30 mouse cellular contexts compared by ENCODE assay signal in genomic region chr1:94712812-94713211, GRCm38 (mm10).
DNase-seq lines count a peak whose midpoint lies in the region; ATAC-seq lines count a peak whose summit lies in the region.
"Had no signal": no experiment of that assay in that cellular context is flagged by ENCODE, and none has a peak within 500 bp of the region (broad histone marks: within the 10 kb centered on the region; RNA-seq: fewer than 3 reads in every experiment).

No protein-coding gene starts in this region.

- H3K36me3 ChIP-seq in heart, embryonic 16.5 days (ENCODE audit: control insufficient read depth, insufficient read depth), result no peaks in the 10 kb centered on the region
- no peaks in the 10 kb centered on the region for H3K36me3 ChIP-seq in heart, embryonic 10.5 days
- no peaks in the 10 kb centered on the region for H3K36me3 ChIP-seq in midbrain, embryonic 12.5 days
- no peaks in the 10 kb centered on the region for H3K36me3 ChIP-seq in midbrain, embryonic 16.5 days (ENCODE audit: control insufficient read depth, insufficient read depth, low read length)
- H3K36me3 ChIP-seq in embryonic facial prominence, embryonic 12.5 days, result no peaks in the 10 kb centered on the region
- H3K36me3 ChIP-seq in neural tube, embryonic 11.5 days (ENCODE audit: control insufficient read depth, insufficient read depth, low read length), result no peaks in the 10 kb centered on the region
- H3K36me3 ChIP-seq: forebrain, embryonic 12.5 days; G1E; stomach, embryonic 15.5 days had no signal

- H3K4me2 ChIP-seq in heart, embryonic 16.5 days (ENCODE audit: low read depth, low read length), result no peak overlapping the region
- H3K4me2 ChIP-seq in midbrain, embryonic 12.5 days (replicated peaks), result no peak overlapping the region
- H3K4me2 ChIP-seq in midbrain, embryonic 16.5 days (ENCODE audit: low read length), result no peak overlapping the region
- H3K4me2 ChIP-seq in embryonic facial prominence, embryonic 12.5 days (replicated peaks), result no peak overlapping the region
- no peak overlapping the region for H3K4me2 ChIP-seq in neural tube, embryonic 11.5 days (ENCODE audit: low read depth)
- H3K4me2 ChIP-seq: forebrain, embryonic 12.5 days; liver, embryonic 11.5 days; stomach, embryonic 15.5 days had no signal

- peak overlapping the region; percentile 21 for H3K27ac ChIP-seq in heart, embryonic 16.5 days (ENCODE audit: low read length)
- no peak overlapping the region for H3K27ac ChIP-seq in heart, embryonic 10.5 days
- H3K27ac ChIP-seq in midbrain, embryonic 12.5 days (replicated peaks), result no peak overlapping the region
- no peak overlapping the region for H3K27ac ChIP-seq in midbrain, embryonic 16.5 days (ENCODE audit: low read length)
- H3K27ac ChIP-seq in embryonic facial prominence, embryonic 12.5 days, result no peak overlapping the region
- H3K27ac ChIP-seq in neural tube, embryonic 11.5 days (ENCODE audit: low read depth, low read length), result no peak overlapping the region
- H3K27ac ChIP-seq: forebrain, embryonic 12.5 days; kidney, postnatal 0 days; layer of hippocampus, adult 2 months; stomach, embryonic 15.5 days had no signal

- 56% methylated on average over 5 of the region's 5 CpGs for WGBS in heart, embryonic 16.5 days
- WGBS in heart, embryonic 10.5 days, result 64% methylated on average over 5 of the region's 5 CpGs
- 4% methylated on average over 5 of the region's 5 CpGs for WGBS in midbrain, embryonic 12.5 days
- 9% methylated on average over 5 of the region's 5 CpGs for WGBS in midbrain, embryonic 16.5 days
- WGBS in embryonic facial prominence, embryonic 12.5 days, result 3% methylated on average over 5 of the region's 5 CpGs
- 31% methylated on average over 5 of the region's 5 CpGs for WGBS in neural tube, embryonic 11.5 days

- no peak overlapping the region for H3K9ac ChIP-seq in heart, embryonic 16.5 days (ENCODE audit: low read length)
- H3K9ac ChIP-seq in midbrain, embryonic 12.5 days (replicated peaks), result no peak overlapping the region
- H3K9ac ChIP-seq in midbrain, embryonic 16.5 days (ENCODE audit: low read depth, low read length), result no peak overlapping the region
- no peak overlapping the region for H3K9ac ChIP-seq in embryonic facial prominence, embryonic 12.5 days
- no peak overlapping the region for H3K9ac ChIP-seq in neural tube, embryonic 11.5 days (ENCODE audit: low read length)
- H3K9ac ChIP-seq: forebrain, embryonic 12.5 days; stomach, embryonic 15.5 days had no signal

- no peaks in the 10 kb centered on the region for H3K27me3 ChIP-seq in heart, embryonic 16.5 days (ENCODE audit: control insufficient read depth, insufficient read depth, low read length)
- no peaks in the 10 kb centered on the region for H3K27me3 ChIP-seq in heart, embryonic 10.5 days (ENCODE audit: insufficient read depth, poor library complexity, severe bottlenecking)
- no peaks in the 10 kb centered on the region; the same call in 1 of the 2 replicates for H3K27me3 ChIP-seq in midbrain, embryonic 12.5 days
- no peaks in the 10 kb centered on the region for H3K27me3 ChIP-seq in midbrain, embryonic 16.5 days (ENCODE audit: control insufficient read depth, insufficient read depth, low read depth, low read length)
- no peaks in the 10 kb centered on the region for H3K27me3 ChIP-seq in embryonic facial prominence, embryonic 12.5 days
- no peaks in the 10 kb centered on the region for H3K27me3 ChIP-seq in neural tube, embryonic 11.5 days (ENCODE audit: control insufficient read depth, insufficient read depth, low read length)
- H3K27me3 ChIP-seq: forebrain, embryonic 12.5 days; megakaryocyte, embryonic 14.5 days; stomach, embryonic 15.5 days had no signal

- ATAC-seq in heart, embryonic 16.5 days (replicated peaks; ENCODE audit: extremely low read depth, insufficient read depth, low FRiP score), result no peak
- ATAC-seq in midbrain, embryonic 12.5 days (ENCODE audit: low FRiP score, low read depth), result 0 out of 2 replicates have a peak, but pooled peaks have one; percentile 52
- no peak for ATAC-seq in midbrain, embryonic 16.5 days
- peak; percentile 60; the same call in 1 of the 2 replicates for ATAC-seq in embryonic facial prominence, embryonic 12.5 days (ENCODE audit: insufficient number of reproducible peaks, insufficient read depth, low FRiP score, low TSS enrichment)
- peak; percentile 40; the same call in 1 of the 2 replicates for ATAC-seq in neural tube, embryonic 11.5 days (ENCODE audit: insufficient read depth, low FRiP score, low TSS enrichment)

- H3K9me3 ChIP-seq in heart, embryonic 16.5 days (replicated peaks; ENCODE audit: control insufficient read depth, low read length), result no peaks in the 10 kb centered on the region
- H3K9me3 ChIP-seq in heart, embryonic 10.5 days, result no peaks in the 10 kb centered on the region
- H3K9me3 ChIP-seq in midbrain, embryonic 12.5 days, result no peaks in the 10 kb centered on the region
- H3K9me3 ChIP-seq in midbrain, embryonic 16.5 days (replicated peaks; ENCODE audit: control insufficient read depth, low read length, poor library complexity, severe bottlenecking), result no peaks in the 10 kb centered on the region
- H3K9me3 ChIP-seq in embryonic facial prominence, embryonic 12.5 days, result no peaks in the 10 kb centered on the region
- no peaks in the 10 kb centered on the region for H3K9me3 ChIP-seq in neural tube, embryonic 11.5 days (ENCODE audit: control insufficient read depth, low read length)
- H3K9me3 ChIP-seq: forebrain, embryonic 12.5 days; megakaryocyte, embryonic 14.5 days; stomach, embryonic 15.5 days had no signal

- no peak for DNase-seq in heart, embryonic 10.5 days (ENCODE audit: low spot score)
- peak; percentile 16 for DNase-seq in neural tube, embryonic 11.5 days (ENCODE audit: low spot score)
- no peak for DNase-seq in urinary bladder, adult 18-20 months (ENCODE audit: low spot score in 2 of 2)
- DNase-seq in kidney, postnatal 36 days, result no peak
- DNase-seq: adrenal gland, postnatal 36 days; cerebellum, adult 18-20 months; cerebellum, postnatal 25 days; gastrocnemius, postnatal 10 days; heart, adult 18-20 months; heart, postnatal 10 days; kidney, adult 18-20 months; layer of hippocampus, postnatal 36 days; left cerebral cortex, postnatal 4 days; lung, adult 18-20 months; lung, postnatal 14 days; right cerebral cortex, postnatal 14 days; spleen, adult 18-20 months; thymus, adult 18-20 months; thymus, postnatal 4 days had no signal

- H3K4me3 ChIP-seq in heart, embryonic 16.5 days (ENCODE audit: low read length), result no peak overlapping the region
- H3K4me3 ChIP-seq in heart, embryonic 10.5 days, result no peak overlapping the region
- H3K4me3 ChIP-seq in midbrain, embryonic 12.5 days, result no peak overlapping the region
- no peak overlapping the region for H3K4me3 ChIP-seq in midbrain, embryonic 16.5 days (ENCODE audit: low read depth, low read length)
- no peak overlapping the region for H3K4me3 ChIP-seq in embryonic facial prominence, embryonic 12.5 days
- no peak overlapping the region for H3K4me3 ChIP-seq in neural tube, embryonic 11.5 days (ENCODE audit: low read depth, low read length)
- H3K4me3 ChIP-seq: forebrain, embryonic 12.5 days; layer of hippocampus, adult 2 months; megakaryocyte, embryonic 14.5 days; stomach, embryonic 15.5 days had no signal

- H3K4me1 ChIP-seq in heart, embryonic 16.5 days (ENCODE audit: control insufficient read depth, insufficient read depth, low read length), result peaks cover 4% of the 10 kb centered on the region
- peaks cover 5% of the 10 kb centered on the region; the same call in 1 of the 2 replicates for H3K4me1 ChIP-seq in heart, embryonic 10.5 days
- peaks cover 4% of the 10 kb centered on the region; the same call in 1 of the 2 replicates for H3K4me1 ChIP-seq in midbrain, embryonic 12.5 days
- H3K4me1 ChIP-seq in midbrain, embryonic 16.5 days (ENCODE audit: control insufficient read depth, insufficient read depth, low read length), result peaks cover 4% of the 10 kb centered on the region; the same call in 1 of the 2 replicates
- H3K4me1 ChIP-seq in embryonic facial prominence, embryonic 12.5 days, result 0 out of 2 replicates have a peak, but pooled peaks cover 5% of the 10 kb centered on the region
- H3K4me1 ChIP-seq in neural tube, embryonic 11.5 days (ENCODE audit: control insufficient read depth, insufficient read depth, low read length), result no peaks in the 10 kb centered on the region
- H3K4me1 ChIP-seq: megakaryocyte, embryonic 14.5 days; stomach, embryonic 15.5 days had no signal

Comparison
In these comparisons a context has a peak if more than half of its experiments do, and no peak if none do; other contexts are left out.
1. ATAC-seq: peak in midbrain, embryonic 12.5 days (single experiment), embryonic facial prominence, embryonic 12.5 days (single experiment) and neural tube, embryonic 11.5 days (single experiment); none in heart, embryonic 16.5 days (single experiment) and midbrain, embryonic 16.5 days (single experiment).